Mouse (Mus musculus) stomach, adult 2 months (tissue): ENCODE measurements around the gene Gpsm1. TPM values are rescaled to one million over a fixed set of nuclear protein-coding genes. Genes with fewer than 3 reads are reported as not detected.

ENCODE experiments used
- polyA plus RNA-seq: library from polyadenylated mRNA; depleted of rRNA; stranded (reverse); fragments of >200 nt; gene quantifications from 2 replicates; pipeline ENCODE4 v1.2.3, GENCODE M21; 2012; rRNA removed

The Gpsm1 gene
- 11.7 and 17.3 TPM in 2 replicates for polyA plus RNA-seq

DNA sequence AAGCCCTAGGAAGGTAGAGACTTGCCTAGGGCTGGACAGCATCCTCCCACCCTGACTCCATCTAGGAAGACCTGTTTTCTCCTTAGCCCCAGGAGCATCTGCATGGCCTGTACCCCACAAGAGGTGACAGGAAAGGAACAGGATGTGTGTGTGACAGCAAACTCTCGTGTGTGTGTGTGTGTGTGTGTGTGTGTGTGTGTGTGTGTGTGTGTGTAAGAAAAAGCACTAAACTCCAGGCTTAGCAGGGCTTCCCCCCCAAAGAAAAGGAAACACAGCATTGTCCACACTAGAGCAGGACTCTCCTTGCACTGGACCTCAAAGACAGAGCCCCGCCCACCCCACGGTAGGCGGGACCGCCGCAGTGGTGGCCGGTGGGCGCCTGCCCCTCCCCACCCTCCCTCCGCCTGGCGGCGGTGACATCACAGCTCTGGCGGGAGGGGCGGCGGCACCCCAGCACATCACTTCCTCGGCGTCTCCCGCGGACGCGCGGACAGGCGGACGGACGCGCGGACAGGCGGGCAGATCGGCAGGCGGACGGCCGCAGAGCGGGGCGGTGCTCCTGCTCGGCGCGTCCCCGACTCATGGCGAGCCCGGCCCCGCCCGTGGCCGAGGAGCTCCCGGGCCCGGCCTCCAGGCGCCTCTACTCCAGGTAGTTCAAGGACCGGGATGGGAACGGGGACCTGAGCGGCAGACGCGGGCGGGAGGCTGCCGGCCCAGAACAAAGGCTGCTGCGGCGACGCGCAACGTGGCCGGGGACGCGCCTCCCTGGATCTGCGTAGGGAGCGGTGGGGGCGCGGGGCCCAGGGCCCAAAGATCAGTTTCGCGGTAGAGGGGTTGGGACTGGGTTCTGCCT is at the start of gene Gpsm1:
Gene Gpsm1, plus strand, starts transcription at position 444 of the 853 bp plus-strand sequence.

DNA sequence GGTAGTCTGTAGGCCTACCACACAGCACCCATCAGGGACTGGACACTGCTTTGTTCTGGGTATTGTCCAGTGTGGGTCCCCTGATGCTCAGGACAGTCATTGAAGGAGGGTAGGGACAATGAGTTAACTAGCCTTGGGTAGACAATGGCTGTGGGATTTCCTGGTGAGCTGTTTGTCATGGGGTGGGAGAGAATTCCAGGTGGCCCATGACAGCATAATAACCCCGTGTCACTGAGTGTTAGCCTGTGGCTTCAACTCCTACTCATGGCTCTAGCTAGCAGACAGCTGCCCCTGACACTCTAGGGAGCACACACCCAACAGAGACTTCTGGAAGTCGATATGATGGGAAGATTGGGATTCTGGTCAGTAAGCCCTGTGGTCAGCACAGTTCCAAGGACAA is 20.9 kb upstream of the Gpsm1 start, which contains the start of gene Ccdc187:
Gene Ccdc187, minus strand, starts transcription at position 101 of the 400 bp plus-strand sequence.

DNA sequence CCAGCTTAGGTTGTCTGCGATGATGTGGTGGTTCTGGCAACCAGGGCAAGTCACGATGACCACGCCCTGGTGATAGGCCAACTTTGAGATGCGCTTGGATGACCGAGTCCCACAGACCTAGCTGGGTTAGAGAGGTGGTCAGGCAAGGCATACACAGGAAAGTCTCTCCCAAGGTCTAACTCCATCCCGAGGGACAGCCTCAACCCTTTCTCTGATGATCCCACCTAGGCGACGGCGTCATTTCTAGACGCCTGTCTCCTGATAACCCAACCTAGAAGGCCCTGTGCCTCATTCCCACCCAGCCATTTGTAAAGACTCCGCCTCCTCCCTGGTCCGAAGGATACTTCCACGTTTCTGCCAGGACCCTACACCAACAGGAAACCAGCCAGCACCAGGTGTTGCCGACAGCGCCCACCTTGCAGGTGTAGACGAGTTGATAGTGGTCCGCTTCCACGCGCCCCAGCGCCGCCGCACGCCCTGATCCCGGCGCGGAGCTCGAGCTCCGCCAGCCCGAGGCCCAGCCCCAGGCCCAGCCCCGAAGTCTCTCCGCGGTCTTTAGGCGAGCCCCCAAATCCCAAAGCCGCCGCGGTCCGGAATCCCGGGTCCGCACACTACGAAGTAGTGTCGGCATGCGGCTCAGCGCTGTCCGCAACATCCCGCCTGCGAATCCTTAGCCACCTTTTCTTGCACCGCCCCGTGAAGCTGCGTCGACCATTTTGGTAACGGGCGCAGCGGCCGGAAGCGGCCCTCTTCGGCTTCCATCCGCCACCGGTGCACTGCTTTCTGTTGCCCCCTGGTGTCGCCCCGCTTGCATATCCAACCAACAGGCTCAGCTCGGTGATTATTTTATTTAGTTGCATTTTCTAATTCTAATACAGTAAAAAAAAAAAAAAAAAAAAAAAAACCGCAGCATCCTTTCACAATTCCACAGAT is 36.3 kb downstream of the Gpsm1 start, which contains the start of gene Dnlz:
Gene Dnlz, minus strand, starts transcription at position 753 of the 933 bp plus-strand sequence.

DNA sequence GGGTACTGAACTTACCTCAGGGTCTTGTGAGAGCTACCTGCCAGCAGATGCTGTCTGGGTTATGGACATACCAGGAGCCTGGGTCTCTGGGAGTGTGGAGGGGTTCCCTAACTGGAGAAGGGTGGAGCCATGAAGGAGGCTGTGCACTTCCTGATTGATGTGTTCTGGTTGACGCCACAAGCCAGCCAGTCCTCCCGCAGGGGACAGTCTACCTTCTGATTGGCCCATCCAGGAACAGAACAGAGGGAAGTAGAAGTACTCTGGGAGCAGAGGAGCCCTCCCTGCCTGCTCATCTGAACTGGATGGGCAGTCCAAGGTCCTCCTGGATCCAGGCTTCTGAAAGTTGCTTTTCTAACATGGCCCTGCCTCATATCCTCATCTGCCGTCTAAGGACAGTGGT is 45.5 kb downstream of the Gpsm1 start, which contains the start of gene Card9:
Gene Card9, minus strand, starts transcription at position 147 of the 400 bp plus-strand sequence.

DNA sequence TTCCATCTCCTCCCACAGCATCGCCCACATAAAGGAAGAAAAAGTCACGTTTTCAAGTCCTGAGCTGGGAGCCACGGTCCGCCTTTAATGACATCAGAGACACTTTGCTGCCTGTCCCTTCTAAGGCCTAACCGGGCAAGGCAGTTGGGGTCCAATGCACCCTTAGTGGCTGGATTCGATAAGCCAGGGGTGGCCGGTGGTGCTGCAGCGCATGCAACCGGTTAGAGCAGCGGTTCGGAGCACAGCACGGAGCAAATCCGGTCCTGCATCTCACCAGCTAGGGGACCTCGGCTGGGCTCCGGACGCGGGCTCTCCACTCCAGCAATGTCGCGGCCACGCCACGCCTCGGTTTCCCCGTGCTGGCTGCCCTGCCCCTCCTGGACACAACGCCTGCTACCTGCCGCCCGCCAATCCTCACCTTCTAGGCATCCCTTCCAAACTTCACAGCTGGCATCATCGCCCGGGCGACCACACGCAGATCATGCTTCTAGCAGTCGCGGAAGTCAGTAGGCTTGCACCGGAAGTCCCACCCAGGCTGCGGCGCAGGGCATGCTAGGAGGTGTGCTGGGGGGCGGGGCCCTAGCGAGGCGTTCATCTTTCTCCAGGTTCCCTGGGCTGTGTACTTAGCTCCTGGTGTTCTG is 64.9 kb downstream of the Gpsm1 start, which contains the start of gene Snapc4:
Gene Snapc4, minus strand, starts transcription at position 523 of the 641 bp plus-strand sequence.

DNA sequence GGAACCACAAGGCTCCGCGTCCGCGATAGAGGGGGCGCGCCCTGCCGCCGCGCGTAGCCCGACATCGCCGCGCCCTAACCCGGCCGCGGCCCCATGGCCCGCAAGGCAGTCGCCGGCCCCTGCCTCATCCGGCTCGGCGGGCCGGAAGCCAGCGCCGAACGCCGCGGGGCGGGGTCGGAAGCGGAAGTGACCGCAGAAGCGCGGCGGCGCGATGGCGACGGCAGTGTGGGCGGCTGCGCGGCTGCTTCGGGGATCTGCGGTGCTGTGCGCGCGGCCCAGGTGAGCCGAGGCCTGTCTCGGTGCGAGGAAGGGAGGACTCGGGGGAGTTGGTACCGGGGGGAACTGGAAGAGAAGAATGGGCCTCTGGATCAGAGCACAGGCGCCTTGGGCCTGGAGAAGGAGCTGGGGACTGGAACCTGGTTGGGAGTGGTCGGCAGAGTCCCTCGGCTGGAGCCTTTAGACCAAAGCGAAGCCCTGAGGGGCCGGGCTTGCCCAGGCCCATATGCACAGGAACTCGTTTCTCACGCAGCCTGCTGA is 73.9 kb downstream of the Gpsm1 start, which contains the start of the genes Entr1 and Pmpca:
Gene Entr1, minus strand, starts transcription at position 163 of the 537 bp plus-strand sequence.
Gene Pmpca, plus strand, starts transcription at position 186 of the 537 bp plus-strand sequence.

Other genes with a start within 250 kb of the Gpsm1 start
- gene Nacc2, start 192.3 kb upstream of the Gpsm1 start, polyA plus RNA-seq = 22.4 and 33.1 TPM in 2 replicates
- gene Lhx3, start 107.2 kb upstream of the Gpsm1 start, polyA plus RNA-seq = 0.11 and 0.25 TPM in 2 replicates
- 7.0 and 9.2 TPM in 2 replicates for gene Qsox2, start 78.0 kb upstream of the Gpsm1 start, polyA plus RNA-seq
- gene Ccdc187, start 21.0 kb upstream of the Gpsm1 start, polyA plus RNA-seq = 0.48 and 0.97 TPM in 2 replicates
- gene Dnlz, start 36.6 kb downstream of the Gpsm1 start, polyA plus RNA-seq = 15.0 and 20.4 TPM in 2 replicates
- gene Card9, start 45.4 kb downstream of the Gpsm1 start, polyA plus RNA-seq = 2.2 and 3.2 TPM in 2 replicates
- gene Snapc4, start 65.1 kb downstream of the Gpsm1 start, polyA plus RNA-seq = 18.8 and 20.6 TPM in 2 replicates
- 29.6 and 29.9 TPM in 2 replicates for gene Entr1, start 73.8 kb downstream of the Gpsm1 start, polyA plus RNA-seq
- gene Pmpca, start 73.8 kb downstream of the Gpsm1 start, polyA plus RNA-seq = 11.5 and 16.4 TPM in 2 replicates
- 7.3 and 11.0 TPM in 2 replicates for gene Inpp5e, start 93.7 kb downstream of the Gpsm1 start, polyA plus RNA-seq
- gene Sec16a, start 129.7 kb downstream of the Gpsm1 start, polyA plus RNA-seq = 37.5 and 46.3 TPM in 2 replicates
- gene Notch1, start 201.1 kb downstream of the Gpsm1 start, polyA plus RNA-seq = 10.8 and 17.6 TPM in 2 replicates